Mouse (Mus musculus): ENCODE measurements around the gene Arvcf.
A peak's percentile ranks its signal among the peaks of the same experiment; 100 is the strongest.

Gene Arvcf

DNA sequence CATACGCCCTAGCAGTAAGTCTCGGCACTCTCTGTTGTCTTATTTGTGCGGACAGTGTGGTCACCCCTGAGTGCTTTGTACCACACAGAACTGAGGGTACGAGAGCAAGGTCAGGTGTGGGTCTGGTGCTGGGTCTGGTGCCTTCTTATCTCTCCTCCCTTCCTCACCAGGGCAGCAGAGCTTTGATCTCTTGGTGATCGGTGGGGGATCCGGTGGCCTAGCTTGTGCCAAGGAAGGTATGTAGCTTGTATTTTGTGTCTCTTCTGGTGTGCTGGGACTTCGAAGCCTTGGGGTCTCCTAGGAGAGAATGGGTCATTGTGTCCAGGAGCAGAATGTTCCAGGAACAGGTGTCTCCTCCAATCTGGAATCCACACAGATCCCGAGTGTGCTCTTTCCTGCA lies 81.7 kb downstream of the Arvcf start:
- DNase-seq (ENCODE audit: low spot score in 2 of 2) = no peak

DNA sequence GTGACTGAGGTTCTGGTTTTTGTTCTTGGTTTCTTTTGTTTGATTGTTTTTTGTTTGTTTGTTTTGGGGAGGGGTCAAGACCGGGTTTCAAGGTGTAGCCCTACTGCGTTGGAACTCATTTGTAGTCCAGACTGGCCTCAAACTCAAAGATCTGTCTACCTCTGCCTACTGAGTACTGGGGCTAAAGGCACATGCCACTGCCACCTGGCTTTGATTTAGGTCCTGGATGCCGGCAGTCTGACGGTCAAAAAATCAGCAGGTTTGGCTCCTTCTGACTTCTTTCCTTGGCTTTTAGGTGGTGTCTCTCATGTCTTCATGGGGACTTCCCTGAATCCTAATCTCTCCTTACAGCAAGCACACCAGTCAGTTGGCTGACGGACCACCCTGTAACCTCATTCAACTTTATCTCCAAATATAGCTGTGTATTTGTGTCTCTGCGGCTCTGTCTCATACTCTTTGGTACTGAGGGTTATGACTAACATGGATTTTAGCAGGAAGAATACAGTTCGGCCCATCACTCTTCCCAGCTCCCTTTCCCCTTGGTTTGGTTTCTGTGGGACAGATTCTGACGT lies 82.7 kb downstream of the Arvcf start:
- no peak for DNase-seq (ENCODE audit: low spot score in 2 of 2)

DNA sequence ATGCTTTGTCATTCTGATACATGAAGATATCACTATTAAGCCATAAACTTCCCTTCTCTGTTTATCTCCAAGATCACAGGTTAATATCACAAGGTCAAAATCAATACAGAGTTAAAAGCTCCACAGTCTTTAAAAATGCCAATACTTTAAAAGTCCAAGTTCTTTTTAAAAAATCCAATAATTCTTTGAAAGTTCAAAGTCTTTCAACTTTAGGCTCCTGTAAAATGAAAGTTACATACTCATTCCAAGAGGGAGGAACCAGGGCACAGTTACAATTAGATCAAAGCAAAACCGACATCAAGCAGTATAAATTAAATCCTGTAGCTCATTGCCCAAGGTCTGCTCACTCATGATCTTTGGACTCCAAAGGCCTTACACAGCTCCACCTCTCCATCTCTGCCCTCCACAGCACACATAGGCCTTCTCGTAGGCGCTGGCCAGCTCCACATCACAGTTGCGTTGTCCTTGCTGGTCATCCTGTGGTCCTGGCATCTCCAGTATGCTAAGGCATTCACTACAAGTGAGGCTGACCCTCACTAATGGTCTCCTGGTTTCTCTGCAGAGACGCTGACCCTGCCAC lies 85.4 kb downstream of the Arvcf start:
- no peak for DNase-seq (ENCODE audit: low spot score in 2 of 2)

DNA sequence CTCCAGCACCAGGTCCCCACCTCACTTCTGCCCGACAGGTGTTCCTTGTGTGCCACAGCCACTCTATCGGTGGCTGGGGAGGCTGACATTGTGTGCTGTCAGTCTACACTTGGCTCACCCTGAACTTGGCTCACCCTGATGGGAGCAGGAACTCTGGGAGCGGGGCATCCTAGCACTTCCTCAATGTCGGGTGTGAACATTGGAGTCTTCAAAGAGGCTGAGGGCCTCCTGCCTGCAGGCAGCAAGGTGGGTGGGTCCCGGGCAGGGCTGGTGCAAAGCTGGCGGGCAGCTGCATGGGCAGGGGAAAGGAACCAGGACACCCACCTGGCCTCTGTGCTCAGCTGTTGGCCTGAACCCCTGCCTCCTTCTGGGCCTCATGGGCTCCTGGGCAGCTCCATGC lies 88.1 kb downstream of the Arvcf start:
- no peak for DNase-seq (ENCODE audit: low spot score in 2 of 2)

DNA sequence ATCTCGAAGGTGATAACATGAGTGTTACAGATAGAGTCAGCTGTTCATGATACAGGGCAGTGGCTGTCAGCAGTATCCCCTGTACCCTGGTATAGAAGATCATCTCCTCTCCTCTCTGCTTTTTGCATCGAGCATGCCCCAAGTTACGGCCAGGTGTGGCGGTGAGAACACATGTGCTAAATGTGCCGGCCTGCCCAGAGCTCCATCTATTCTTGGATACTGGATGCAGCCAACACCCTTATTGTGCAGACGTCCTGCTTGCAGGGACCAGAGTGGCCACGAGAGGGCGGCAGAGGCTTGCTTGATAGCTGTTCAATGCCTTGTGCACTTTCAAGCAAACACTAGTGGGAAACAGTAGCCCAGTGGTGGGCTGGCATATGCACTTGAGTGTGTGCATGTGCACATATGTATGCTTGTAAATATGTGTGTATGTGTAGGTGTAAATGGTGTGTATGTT lies 95.4 kb downstream of the Arvcf start:
- peak; percentile 73 to 99 for DNase-seq (ENCODE audit: low spot score in 2 of 2)

DNA sequence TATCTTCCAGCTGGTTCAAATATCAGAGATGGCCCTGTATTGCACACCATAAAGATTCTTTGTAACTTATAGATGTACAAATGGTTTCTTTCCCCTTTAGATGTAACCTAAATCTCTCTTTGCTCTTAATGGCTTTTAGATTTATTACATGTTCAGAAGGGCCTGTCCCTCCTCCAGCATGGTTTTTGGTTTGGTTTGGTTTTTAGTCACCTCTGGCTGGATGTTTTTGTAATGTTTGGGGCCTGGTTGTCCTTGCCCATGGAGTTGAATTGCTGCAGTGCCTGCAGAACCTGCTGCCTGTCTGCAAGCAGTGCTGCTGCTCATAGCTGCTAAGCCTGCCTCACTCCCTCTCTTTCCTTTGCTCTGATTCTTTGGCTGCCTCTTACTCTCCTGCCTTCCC lies 99.3 kb downstream of the Arvcf start:
- no peak for DNase-seq (ENCODE audit: low spot score in 2 of 2)

DNA sequence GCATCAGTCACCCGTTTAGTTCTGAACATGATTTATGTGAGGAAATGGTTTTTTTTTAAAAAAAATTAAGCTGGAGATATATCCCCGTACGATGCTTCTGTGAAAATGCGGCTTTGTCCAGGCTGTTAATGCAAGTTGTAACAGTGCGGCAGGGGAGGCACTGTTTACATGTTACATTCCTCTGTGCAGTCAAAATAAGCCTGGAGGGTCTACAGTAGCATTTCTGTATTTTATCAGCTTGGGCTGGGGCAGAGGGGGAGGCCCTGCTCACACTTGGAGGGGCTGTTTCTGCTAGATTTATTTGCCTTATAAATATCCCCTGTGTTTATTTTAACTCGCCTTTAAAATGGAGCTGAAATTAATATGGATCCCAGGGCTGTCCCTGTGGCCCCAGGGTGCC lies 100.1 kb downstream of the Arvcf start:
- DNase-seq (ENCODE audit: low spot score in 2 of 2) = no peak

DNA sequence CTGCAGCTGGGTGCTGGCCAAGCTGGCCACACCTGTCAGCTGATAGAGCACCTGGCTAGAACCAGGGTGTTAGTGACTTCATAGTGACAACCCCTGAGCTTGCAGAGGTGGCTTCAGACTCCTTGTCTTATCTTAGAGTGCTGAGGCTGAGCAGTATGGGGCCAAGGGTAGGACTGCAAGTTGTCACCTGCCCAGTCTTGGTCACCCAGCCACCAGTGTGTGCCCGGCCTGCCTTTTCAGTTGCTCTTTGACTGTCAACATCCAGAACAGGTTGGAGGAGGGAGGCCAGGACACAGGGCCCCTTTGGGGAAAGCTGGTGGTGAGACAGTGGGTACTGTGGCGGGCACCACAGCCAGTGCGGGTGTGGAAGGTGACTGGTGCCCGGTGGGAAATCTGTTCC lies 101.0 kb downstream of the Arvcf start:
- DNase-seq (ENCODE audit: low spot score in 2 of 2) = no peak

DNA sequence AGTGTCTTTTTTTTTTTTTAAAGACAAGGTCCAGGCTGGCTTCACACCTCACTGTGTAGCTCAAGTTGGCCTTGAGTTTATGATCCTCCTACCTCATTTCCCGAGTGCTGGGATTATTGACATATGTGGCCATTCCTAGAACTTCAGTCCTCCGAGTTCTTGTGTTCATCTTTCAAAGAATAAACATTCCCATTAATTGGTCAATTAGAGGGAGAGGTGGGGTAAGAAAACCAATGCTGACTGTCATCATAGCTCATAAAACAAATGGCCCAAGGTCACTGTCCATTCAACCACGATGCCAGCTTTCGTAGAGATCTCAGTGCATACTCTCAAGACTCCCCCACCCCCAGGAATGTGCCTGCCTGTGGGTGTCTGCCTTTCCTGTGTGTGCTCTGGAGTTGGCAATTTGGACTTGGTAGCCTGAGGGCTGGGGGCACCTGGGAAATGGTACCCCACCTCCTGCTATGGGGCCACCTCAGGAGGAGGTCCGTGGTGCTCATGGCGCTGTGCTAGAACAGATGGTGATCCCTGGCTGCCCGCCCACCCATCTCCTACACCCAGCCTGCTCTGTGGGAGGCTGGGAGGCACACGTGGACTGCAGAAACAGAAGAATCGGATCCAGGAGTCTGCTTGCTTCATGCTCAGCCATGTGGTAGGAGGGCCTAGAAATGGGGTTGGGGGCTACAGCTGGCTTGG lies 103.7 kb downstream of the Arvcf start:
- DNase-seq (ENCODE audit: low spot score in 2 of 2) = peak in 1 of 2 experiments; percentile 81

DNA sequence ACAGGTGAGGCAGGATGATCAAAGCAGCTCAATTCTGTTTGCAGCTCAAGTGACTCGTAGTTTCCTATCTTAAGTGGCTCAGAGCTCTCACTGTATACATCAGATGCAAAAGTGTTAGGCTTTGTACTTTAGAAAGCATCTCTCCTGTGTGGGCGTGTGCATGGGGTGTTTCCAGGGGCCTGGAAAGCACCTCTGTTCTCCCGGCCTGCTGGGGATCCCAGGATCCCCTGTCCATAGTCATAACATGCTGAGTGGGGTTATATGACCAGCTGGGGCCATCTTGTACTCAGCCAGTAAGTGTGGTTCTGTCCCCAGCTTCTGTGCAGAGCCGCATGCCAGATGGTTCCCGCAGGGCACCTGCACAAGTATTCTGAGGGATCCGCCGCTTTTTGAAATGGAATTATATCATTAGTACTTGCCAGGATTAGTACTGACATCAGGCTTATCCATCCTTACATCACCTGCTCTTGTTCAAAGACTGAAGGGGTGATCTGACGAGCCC lies 104.4 kb downstream of the Arvcf start:
- DNase-seq (ENCODE audit: low spot score in 2 of 2) = peak in 1 of 2 experiments; percentile 59

DNA sequence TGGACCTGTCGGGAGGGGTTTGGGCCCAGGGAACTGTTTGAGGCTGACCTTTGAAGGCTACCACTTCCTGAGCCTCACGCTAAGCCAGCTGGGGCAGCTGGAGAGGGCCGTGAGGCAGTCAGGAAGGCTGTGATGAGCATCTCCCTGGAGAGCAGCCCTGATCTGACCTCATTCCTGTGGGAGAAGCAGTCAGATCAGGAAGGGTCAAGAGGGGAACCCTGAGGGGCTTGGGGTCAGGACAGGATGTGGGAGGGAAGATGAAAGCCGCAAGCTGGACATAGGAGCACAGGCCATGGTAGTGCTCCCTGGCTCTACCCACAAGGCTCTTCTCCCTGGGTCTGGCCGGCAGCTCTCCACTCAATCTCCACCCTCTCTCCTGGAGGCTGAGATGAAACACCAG lies 105.9 kb downstream of the Arvcf start:
- DNase-seq (ENCODE audit: low spot score in 2 of 2) = no peak

DNA sequence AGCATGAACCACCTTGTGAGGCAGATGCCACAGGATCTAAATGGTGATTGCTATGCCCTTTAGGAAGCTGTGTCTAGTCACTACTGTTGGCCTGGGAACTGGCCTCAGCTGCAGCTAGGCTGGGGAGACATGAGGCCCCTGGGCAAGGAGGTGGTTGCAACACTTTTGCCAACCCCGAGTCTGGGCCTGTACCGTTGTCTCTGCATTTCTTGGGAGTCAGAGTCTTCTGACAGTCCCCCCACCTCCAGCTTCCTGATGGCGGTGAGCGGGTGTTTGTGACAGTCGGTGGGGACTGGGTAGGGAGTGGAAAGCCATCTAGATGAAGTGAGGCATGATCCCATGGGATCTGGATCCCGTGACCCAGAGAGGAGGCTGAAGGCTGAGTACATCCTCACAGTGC lies 107.4 kb downstream of the Arvcf start:
- no peak for DNase-seq (ENCODE audit: low spot score in 2 of 2)
